Mouse (Mus musculus) ES-Bruce4 (cell line): ENCODE results near the gene Rnf213. TPM values are rescaled to one million over a fixed set of nuclear protein-coding genes. Genes with fewer than 3 reads are reported as not detected.

Source experiments
- H3K27ac ChIP-seq: 2 replicates; pipeline ENCODE4 v1.5.1; 2012; ENCODE audit warnings: low read length, inconsistent platforms; ENCODE audit not compliant: insufficient read depth
- H3K27me3 ChIP-seq: 2 replicates; pipeline ENCODE4 v1.6.1; 2012; ENCODE audit warnings: mild to moderate bottlenecking, low read length, inconsistent platforms; ENCODE audit not compliant: control insufficient read depth, poor library complexity, insufficient read depth, severe bottlenecking
- H3K36me3 ChIP-seq: 2 replicates; pipeline ENCODE4 v1.6.1; 2012; ENCODE audit warnings: inconsistent platforms, mild to moderate bottlenecking, low read length, moderate library complexity; ENCODE audit not compliant: control insufficient read depth, poor library complexity, insufficient read depth, severe bottlenecking
- H3K4me1 ChIP-seq: one replicate; pipeline ENCODE4 v1.8.1; 2011; ENCODE audit warnings: low read length; ENCODE audit not compliant: control insufficient read depth, insufficient read depth
- H3K4me3 ChIP-seq: 2 replicates; pipeline ENCODE4 v1.5.1; 2011; ENCODE audit warnings: low read depth, mild to moderate bottlenecking, low read length
- H3K9ac ChIP-seq: 2 replicates; pipeline ENCODE4 v1.6.1; 2012; ENCODE audit warnings: low read depth, mild to moderate bottlenecking, inconsistent platforms; ENCODE audit not compliant: poor library complexity, severe bottlenecking
- H3K9me3 ChIP-seq: replicated peaks from 2 replicates; pipeline ENCODE4 v1.6.1; 2012; ENCODE audit warnings: mild to moderate bottlenecking, low read length, inconsistent platforms; ENCODE audit not compliant: control insufficient read depth, poor library complexity, insufficient read depth, severe bottlenecking
- CTCF ChIP-seq: IDR thresholded peaks from one replicate; pipeline ENCODE4 v1.8.1; 2011; ENCODE audit warnings: low read depth, low read length
- EP300 ChIP-seq: IDR thresholded peaks from 2 replicates; pipeline ENCODE4 v1.6.1; 2011; ENCODE audit warnings: low read depth, low read length; ENCODE audit not compliant: insufficient read depth
- POLR2A ChIP-seq: IDR thresholded peaks from one replicate; pipeline ENCODE4 v1.8.1; 2011; ENCODE audit warnings: low read length; ENCODE audit not compliant: insufficient read depth
- polyA plus RNA-seq: library from polyadenylated mRNA; stranded (reverse); fragments of >200 nt; gene quantifications from 2 replicates; pipeline ENCODE4 v1.2.4, GENCODE M21; 2011; ENCODE audit warnings: low read depth; ENCODE audit not compliant: missing spikeins, insufficient read depth, insufficient read length

Gene Rnf213
- 22.4 and 23.9 TPM in 2 replicates for polyA plus RNA-seq

GRCm38 (mm10) chr11:119392800-119393482, at the start of gene Rnf213:
Rnf213 (plus strand) TSS chr11:119393100.
- Histone ChIP-seq H3K4me3 (peak within 1 kb of the TSS; percentile 64), H3K9me3 (no peaks in the 10 kb centered on the region), H3K36me3 (no peaks in the 10 kb centered on the region), H3K27me3 (no peaks in the 10 kb centered on the region; the same call in 1 of the 2 replicates), H3K4me1 (peaks cover 10% of the 10 kb centered on the region), H3K9ac (0 out of 2 replicates have a peak within 1 kb of the TSS, but pooled peaks have one; percentile 20), H3K27ac (no peak within 1 kb of the TSS)
- TF ChIP-seq EP300 (no peak), POLR2A (no peak), CTCF (no peak)

- no peaks in the 10 kb centered on the region for H3K4me1 ChIP-seq
- H3K4me3 ChIP-seq = no peak overlapping the region
- TF ChIP-seq POLR2A = no peak
- TF ChIP-seq CTCF = no peak
- TF ChIP-seq EP300 = no peak
- H3K9ac ChIP-seq = no peak overlapping the region
- no peaks in the 10 kb centered on the region for H3K9me3 ChIP-seq
- no peaks in the 10 kb centered on the region for H3K27me3 ChIP-seq
- no peak overlapping the region for H3K27ac ChIP-seq
- H3K36me3 ChIP-seq = no peaks in the 10 kb centered on the region
These were observed 48.7 kb upstream of the Rnf213 start for GRCm38 (mm10) chr11:119344178-119344577.

- no peaks in the 10 kb centered on the region for H3K27me3 ChIP-seq
- H3K4me1 ChIP-seq = no peaks in the 10 kb centered on the region
- TF ChIP-seq CTCF (no peak), EP300 (no peak), POLR2A (no peak)
- H3K4me3 ChIP-seq = no peak overlapping the region
- no peaks in the 10 kb centered on the region for H3K9me3 ChIP-seq
- H3K36me3 ChIP-seq = no peaks in the 10 kb centered on the region
- H3K27ac ChIP-seq = no peak overlapping the region
- H3K9ac ChIP-seq = no peak overlapping the region
These were observed 48.0 kb upstream of the Rnf213 start for GRCm38 (mm10) chr11:119344865-119345264.

- Histone ChIP-seq H3K27me3 (no peaks in the 10 kb centered on the region), H3K4me3 (no peak overlapping the region), H3K9me3 (no peaks in the 10 kb centered on the region), H3K27ac (no peak overlapping the region), H3K36me3 (no peaks in the 10 kb centered on the region), H3K4me1 (no peaks in the 10 kb centered on the region), H3K9ac (no peak overlapping the region)
- TF ChIP-seq POLR2A (no peak), CTCF (no peak), EP300 (no peak)
These were observed 45.8 kb upstream of the Rnf213 start for GRCm38 (mm10) chr11:119347125-119347524.

GRCm38 (mm10) chr11:119352113-119352512, 40.8 kb upstream of the Rnf213 start:
- Histone ChIP-seq H3K27ac (no peak overlapping the region), H3K27me3 (no peaks in the 10 kb centered on the region), H3K9ac (no peak overlapping the region), H3K36me3 (no peaks in the 10 kb centered on the region), H3K4me3 (no peak overlapping the region), H3K4me1 (no peaks in the 10 kb centered on the region), H3K9me3 (no peaks in the 10 kb centered on the region)
- TF ChIP-seq EP300 (no peak), POLR2A (no peak), CTCF (no peak)

- Histone ChIP-seq H3K9me3 (no peaks in the 10 kb centered on the region), H3K36me3 (no peaks in the 10 kb centered on the region), H3K4me3 (no peak overlapping the region), H3K27me3 (no peaks in the 10 kb centered on the region), H3K9ac (no peak overlapping the region), H3K27ac (no peak overlapping the region), H3K4me1 (no peaks in the 10 kb centered on the region)
- TF ChIP-seq POLR2A (no peak), CTCF (no peak), EP300 (no peak)
These were observed 39.0 kb upstream of the Rnf213 start for GRCm38 (mm10) chr11:119353946-119354345.
